Mouse (Mus musculus): ENCODE results near the gene Ypel3. TPM values are rescaled to one million over a fixed set of nuclear protein-coding genes. Genes with fewer than 3 reads are reported as not detected.

The Ypel3 gene
- polyA plus RNA-seq, 1 experiment: 74.3 TPM

DNA sequence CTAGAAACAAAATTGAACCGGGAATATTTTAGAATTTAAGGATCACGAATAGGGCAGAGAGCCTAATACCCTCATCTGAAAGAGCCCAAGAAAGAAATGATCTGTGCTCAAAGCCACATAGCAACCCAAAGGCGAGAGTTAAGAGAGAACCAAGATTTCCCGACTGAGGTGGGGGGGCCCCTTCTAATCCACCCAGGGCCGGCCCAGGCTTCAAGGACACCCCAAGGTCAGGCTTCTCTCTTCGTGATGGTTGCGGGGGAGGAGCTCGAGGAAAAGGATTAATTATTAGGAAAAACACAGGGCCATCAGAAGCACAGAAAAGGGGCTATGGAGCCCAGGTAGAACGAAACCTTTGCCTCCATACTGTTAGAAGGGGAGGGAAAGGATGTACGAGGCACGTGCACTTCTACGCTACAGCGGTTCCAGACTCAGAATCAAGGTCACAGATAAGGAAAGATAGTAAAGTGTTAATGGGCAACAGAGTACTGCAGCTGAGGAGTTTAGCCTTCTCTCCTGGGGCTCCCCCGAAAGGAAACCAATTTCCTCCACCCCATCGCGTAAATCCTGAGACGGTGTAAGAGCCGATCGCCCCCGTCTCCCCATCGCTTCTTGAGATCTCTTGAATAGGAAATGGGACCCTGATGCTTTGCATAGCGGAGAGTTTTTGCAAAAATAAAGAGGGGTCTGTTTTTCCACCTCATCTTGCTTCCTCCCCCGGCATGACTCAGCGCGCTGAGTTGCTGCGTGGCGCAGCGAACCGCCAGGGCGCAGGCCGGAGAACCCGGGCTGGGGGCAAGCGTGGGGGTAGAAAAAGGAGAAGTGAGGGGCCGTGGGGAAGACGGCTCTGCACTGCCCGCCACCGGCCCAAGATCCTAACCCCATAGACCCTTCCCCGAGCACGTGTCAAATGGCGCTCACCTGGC is 21.6 kb downstream of the Ypel3 start:
- Histone ChIP-seq H3K36me3 (ENCODE audit: control insufficient read depth, insufficient read depth, low read length) (no peaks in the 10 kb centered on the region), H3K27ac (ENCODE audit: control insufficient read depth, insufficient read depth, low read depth, low read length) (peak overlapping the region; percentile 79), H3K27me3 (ENCODE audit: control insufficient read depth, insufficient read depth, low read length) (no peaks in the 10 kb centered on the region), H3K4me1 (ENCODE audit: control insufficient read depth, insufficient read depth, low read length) (peaks cover 17% of the 10 kb centered on the region), H3K4me3 (ENCODE audit: control insufficient read depth, low read depth, low read length) (peak overlapping the region; percentile 94)
- peak; percentile 26; the same call in 1 of the 2 replicates for TF ChIP-seq POLR2A (IDR thresholded peaks at IDR 0.05; ENCODE audit: control insufficient read depth, low read depth, low read length)
- no peak for TF ChIP-seq CTCF (IDR thresholded peaks at IDR 0.05; ENCODE audit: control insufficient read depth, insufficient read depth, insufficient replicate concordance, low read depth, low read length)

DNA sequence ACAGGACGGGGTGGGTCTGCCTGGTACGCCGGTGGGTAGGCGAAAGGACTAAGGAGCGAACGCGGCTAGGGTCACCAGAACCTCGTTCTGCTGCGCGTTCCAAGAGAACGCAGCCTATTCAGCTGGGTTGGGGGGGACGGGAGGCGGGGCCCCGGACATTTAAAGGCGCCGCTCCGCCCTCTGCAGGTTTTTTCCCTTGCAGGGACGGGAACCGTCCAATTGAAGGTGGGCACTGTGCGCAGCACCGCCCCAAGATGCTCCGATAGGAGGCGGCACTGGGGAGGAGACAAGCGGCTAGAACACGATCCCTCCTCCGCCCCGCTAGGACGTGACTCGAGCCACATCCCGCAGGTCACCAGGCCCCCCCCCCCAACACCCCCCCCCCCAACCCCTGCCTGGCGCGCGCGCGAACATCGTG is 22.3 kb downstream of the Ypel3 start:
- no peaks in the 10 kb centered on the region for H3K27me3 ChIP-seq (ENCODE audit: control insufficient read depth, insufficient read depth, low read length)
- peak overlapping the region; percentile 95 for H3K27ac ChIP-seq (ENCODE audit: control insufficient read depth, insufficient read depth, low read depth, low read length)
- peak overlapping the region; percentile 94 for H3K4me3 ChIP-seq (ENCODE audit: control insufficient read depth, low read depth, low read length)
- H3K36me3 ChIP-seq (ENCODE audit: control insufficient read depth, insufficient read depth, low read length): no peaks in the 10 kb centered on the region
- H3K4me1 ChIP-seq (ENCODE audit: control insufficient read depth, insufficient read depth, low read length): peaks cover 17% of the 10 kb centered on the region
- TF ChIP-seq POLR2A (IDR thresholded peaks at IDR 0.05; ENCODE audit: control insufficient read depth, low read depth, low read length) (peak; percentile 97), CTCF (IDR thresholded peaks at IDR 0.05; ENCODE audit: control insufficient read depth, insufficient read depth, insufficient replicate concordance, low read depth, low read length) (no peak)

DNA sequence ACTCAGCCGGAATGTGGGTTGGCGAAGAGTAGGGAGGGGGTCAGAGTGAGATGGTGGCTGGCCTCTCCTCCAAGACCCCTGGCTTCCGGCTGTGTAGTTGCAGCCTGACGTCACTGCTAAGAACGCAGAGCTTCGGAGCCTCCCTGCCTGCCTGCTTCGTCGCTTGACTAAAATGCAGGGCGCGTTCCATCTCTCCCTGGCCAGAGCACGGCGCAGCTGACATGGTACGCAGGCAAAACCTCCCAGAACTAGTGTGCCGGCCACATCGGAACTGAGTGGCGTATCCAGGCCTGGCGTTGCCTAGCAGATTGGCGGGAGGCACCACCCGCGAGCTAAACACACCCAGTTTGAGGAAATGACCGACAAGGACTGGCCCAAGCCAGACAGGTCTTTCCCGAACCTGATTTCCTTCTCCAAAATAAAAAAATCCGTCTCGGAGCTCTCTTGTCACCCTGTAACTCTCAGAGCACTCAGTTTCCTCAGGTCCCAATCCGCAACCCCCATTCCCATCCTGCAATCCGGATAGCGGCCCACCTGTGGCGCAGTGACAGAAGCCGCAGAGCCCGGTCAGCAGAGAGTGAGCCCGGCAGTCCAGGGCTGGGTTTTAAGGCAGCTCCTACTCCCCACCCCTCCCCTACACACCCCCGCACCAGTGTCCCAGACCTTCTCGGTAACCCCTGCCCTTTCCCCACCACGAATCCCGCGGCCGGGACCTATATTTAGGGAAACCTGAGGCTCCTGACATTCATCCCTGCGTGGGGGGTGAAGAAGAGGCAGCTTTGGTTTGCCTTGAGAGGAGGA is 22.9 kb downstream of the Ypel3 start:
- Histone ChIP-seq H3K27ac (ENCODE audit: control insufficient read depth, insufficient read depth, low read depth, low read length) (peak overlapping the region; percentile 95), H3K36me3 (ENCODE audit: control insufficient read depth, insufficient read depth, low read length) (no peaks in the 10 kb centered on the region), H3K4me1 (ENCODE audit: control insufficient read depth, insufficient read depth, low read length) (peaks cover 17% of the 10 kb centered on the region), H3K27me3 (ENCODE audit: control insufficient read depth, insufficient read depth, low read length) (no peaks in the 10 kb centered on the region), H3K4me3 (ENCODE audit: control insufficient read depth, low read depth, low read length) (peak overlapping the region; percentile 94)
- peak; percentile 20; the same call in 1 of the 2 replicates for TF ChIP-seq CTCF (IDR thresholded peaks at IDR 0.05; ENCODE audit: control insufficient read depth, insufficient read depth, insufficient replicate concordance, low read depth, low read length)
- peak; percentile 68; the same call in 1 of the 2 replicates for TF ChIP-seq POLR2A (IDR thresholded peaks at IDR 0.05; ENCODE audit: control insufficient read depth, low read depth, low read length)

DNA sequence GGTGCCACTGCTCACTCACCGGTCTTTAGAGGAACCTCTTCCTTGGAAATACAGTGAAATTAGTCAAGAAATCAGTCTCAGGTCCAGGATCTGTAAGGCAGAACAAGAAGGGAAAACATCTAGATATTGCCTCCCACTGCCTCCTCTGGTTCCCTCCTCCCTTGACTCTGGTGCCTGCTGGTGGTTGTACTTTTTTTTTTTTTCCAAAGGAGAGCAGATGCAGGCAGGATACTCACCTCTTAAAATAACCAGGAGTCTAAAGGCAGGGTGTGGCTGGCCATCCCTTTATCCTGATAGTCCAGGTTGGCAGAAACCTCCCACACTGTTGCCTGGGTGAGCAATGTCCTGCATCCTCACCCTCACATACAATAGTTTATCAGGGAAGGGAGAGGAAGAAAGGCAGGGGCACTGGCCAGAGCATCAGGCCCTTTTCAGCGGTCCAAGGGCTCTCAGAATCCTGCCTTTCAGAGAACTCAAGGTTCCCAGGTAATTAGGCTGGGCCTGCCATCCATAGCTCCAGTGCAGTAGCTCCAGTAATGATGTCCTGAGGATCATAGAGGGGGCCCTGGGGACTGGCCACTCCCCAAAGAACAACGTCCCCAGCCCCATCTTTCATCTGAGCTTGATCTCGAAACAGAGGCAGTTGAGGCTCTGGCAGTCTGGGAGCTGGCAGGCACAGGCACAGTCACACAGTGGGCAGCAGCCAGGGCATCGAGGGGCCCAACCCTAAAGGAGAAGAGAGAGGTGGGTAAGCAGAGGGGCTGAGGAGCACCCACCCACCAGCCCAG is 23.7 kb downstream of the Ypel3 start:
- no peaks in the 10 kb centered on the region for H3K36me3 ChIP-seq (ENCODE audit: control insufficient read depth, insufficient read depth, low read length)

DNA sequence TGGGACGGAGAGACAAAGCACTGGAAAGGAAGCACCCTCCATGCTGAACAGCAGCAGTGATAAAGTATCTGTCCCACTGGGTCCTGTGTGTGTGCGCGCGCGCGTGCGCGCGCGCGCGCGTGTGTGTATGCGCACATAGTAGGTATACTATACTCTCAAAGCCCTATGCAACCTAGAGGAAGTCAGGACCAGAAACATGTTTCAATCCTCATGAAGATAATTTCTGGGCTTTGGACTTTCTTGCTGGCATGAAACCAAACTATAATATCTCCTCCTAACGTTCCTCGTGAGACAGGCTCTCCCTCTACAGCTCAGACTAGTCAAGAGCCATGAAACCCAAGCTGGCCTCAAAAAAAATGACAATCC is 24.3 kb downstream of the Ypel3 start:
- peak overlapping the region; percentile 94 for H3K4me3 ChIP-seq (ENCODE audit: control insufficient read depth, low read depth, low read length)
- H3K36me3 ChIP-seq (ENCODE audit: control insufficient read depth, insufficient read depth, low read length): no peaks in the 10 kb centered on the region
- H3K27ac ChIP-seq (ENCODE audit: control insufficient read depth, insufficient read depth, low read depth, low read length): no peak overlapping the region
- H3K27me3 ChIP-seq (ENCODE audit: control insufficient read depth, insufficient read depth, low read length): no peaks in the 10 kb centered on the region
- TF ChIP-seq POLR2A (IDR thresholded peaks at IDR 0.05; ENCODE audit: control insufficient read depth, low read depth, low read length) (no peak), CTCF (IDR thresholded peaks at IDR 0.05; ENCODE audit: control insufficient read depth, insufficient read depth, insufficient replicate concordance, low read depth, low read length) (no peak)
- peaks cover 17% of the 10 kb centered on the region for H3K4me1 ChIP-seq (ENCODE audit: control insufficient read depth, insufficient read depth, low read length)

More for the DNA sequence above, 23.7 kb downstream of the Ypel3 start:
- TF ChIP-seq CTCF (IDR thresholded peaks at IDR 0.05; ENCODE audit: control insufficient read depth, insufficient read depth, insufficient replicate concordance, low read depth, low read length): no peak
- no peak for TF ChIP-seq POLR2A (IDR thresholded peaks at IDR 0.05; ENCODE audit: control insufficient read depth, low read depth, low read length)
- peak overlapping the region; percentile 95; the same call in 1 of the 2 replicates for H3K27ac ChIP-seq (ENCODE audit: control insufficient read depth, insufficient read depth, low read depth, low read length)
- H3K4me3 ChIP-seq (ENCODE audit: control insufficient read depth, low read depth, low read length): peak overlapping the region; percentile 94
- H3K4me1 ChIP-seq (ENCODE audit: control insufficient read depth, insufficient read depth, low read length): peaks cover 17% of the 10 kb centered on the region
- no peaks in the 10 kb centered on the region for H3K27me3 ChIP-seq (ENCODE audit: control insufficient read depth, insufficient read depth, low read length)

DNA sequence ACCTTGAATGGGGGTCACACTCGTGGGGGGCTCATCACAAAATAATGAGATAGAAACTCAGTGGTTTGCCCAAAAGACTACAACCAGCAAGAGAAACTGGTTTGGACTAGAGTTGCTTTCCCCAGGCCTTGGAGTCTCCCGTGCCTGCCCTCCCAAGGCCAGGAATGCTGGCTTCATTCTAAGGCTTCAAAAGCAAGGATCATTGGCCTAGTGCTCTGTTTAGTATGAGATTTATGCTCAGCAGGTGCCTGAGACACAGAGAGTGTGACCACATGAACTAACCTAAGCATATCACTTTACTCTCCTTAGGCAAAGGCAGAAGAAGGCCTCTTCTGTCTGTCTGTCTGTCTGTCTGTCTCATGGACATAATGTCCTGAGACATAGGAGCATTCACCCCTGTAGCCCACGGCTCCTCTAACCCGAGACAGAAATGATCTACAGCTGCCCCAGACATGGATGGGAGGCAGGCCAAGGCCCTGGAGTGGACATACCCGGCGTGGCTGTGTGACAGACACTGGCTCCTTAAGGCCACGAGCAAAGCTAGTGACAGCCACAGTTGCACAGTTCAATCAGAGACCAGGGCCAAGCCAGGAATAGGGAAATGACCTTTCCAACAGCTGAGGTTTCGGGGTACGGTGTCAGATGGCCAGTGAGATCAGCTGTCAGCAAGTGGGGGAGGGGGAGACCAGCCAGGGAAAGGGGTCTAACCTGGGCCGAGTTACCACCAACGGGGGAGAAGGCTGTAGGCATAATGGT is 25.6 kb downstream of the Ypel3 start:
- Histone ChIP-seq H3K4me3 (ENCODE audit: control insufficient read depth, low read depth, low read length) (no peak overlapping the region), H3K27me3 (ENCODE audit: control insufficient read depth, insufficient read depth, low read length) (no peaks in the 10 kb centered on the region), H3K4me1 (ENCODE audit: control insufficient read depth, insufficient read depth, low read length) (peaks cover 19% of the 10 kb centered on the region), H3K27ac (ENCODE audit: control insufficient read depth, insufficient read depth, low read depth, low read length) (no peak overlapping the region), H3K36me3 (ENCODE audit: control insufficient read depth, insufficient read depth, low read length) (no peaks in the 10 kb centered on the region)
- no peak for TF ChIP-seq POLR2A (IDR thresholded peaks at IDR 0.05; ENCODE audit: control insufficient read depth, low read depth, low read length)
- TF ChIP-seq CTCF (IDR thresholded peaks at IDR 0.05; ENCODE audit: control insufficient read depth, insufficient read depth, insufficient replicate concordance, low read depth, low read length): no peak

All from testis, adult 2 months (tissue).